Mouse (Mus musculus): ENCODE results near the gene Rps28. TPM values are rescaled to one million over a fixed set of nuclear protein-coding genes. Genes with fewer than 3 reads are reported as not detected.

Gene Rps28
- total RNA-seq, 2 experiments from 2014 or later = 702 to 791 TPM

DNA sequence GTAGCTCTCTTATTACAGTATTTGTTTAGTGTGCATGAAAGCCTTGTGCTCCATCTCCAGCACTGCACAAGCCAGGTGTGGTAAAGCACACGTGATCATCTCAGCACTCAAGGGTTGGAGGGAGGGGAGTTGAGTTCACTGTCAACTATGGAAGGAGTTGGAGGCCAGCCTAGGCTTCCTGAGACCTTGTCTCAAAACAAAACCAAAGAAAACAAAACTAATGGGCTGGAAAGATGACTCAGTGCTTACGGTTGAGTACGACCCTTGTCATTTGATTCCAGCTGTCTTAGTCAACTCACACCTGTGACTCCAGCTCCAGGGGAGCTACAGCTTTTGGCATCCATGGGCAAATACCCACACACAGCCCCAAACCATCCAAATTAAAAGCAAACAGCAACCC lies 11.9 kb downstream of the Rps28 start:
- peak in 1 of 2 experiments; percentile 77 for DNase-seq

GRCm38 (mm10) chr17:33811142-33811516 lies 13.2 kb downstream of the Rps28 start:
- DNase-seq = no peak

DNA sequence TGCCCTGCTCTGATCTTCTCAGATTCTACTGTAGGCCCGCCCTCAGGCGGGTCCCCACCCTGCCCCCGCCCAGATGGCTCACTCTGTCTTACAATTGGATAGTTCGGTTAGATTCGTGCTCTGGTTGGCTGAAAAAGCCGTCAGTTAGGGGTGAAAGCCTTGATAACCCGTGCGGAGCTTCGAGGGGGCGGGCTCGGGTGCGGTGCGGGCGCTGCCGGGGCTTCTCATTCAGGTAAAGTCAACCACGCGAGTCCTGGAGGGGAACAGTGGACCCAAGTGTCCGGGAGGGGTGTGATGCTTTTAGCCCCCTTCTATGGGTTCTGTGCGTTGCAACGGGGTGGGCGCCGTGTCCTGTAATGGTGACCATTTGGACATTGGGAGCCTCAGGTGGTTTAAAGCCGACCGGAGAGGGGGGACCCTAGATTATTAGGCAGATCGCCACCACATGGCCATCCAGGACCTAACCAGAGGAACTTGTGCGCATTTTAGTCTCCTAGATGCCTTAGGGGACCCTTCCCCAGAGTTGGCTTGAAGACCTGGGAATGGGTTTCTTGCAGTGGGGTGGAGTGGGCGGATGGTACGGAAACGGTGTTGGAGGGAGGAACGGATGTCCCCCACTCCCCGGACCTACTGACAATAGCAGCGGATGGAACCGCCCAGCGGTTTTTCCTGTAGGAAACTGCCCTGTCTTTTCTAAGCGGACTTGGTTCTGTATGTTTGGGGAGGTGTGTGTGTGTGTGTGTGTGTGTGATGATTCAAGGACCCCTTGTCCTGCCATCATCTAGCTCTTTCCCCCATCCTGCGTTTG lies 13.8 kb downstream of the Rps28 start, which contains the start of gene Kank3:
Gene Kank3 (plus strand): TSS at position 186 of the 808 bp plus-strand sequence.
- DNase-seq = peak; percentile 97 to 99

DNA sequence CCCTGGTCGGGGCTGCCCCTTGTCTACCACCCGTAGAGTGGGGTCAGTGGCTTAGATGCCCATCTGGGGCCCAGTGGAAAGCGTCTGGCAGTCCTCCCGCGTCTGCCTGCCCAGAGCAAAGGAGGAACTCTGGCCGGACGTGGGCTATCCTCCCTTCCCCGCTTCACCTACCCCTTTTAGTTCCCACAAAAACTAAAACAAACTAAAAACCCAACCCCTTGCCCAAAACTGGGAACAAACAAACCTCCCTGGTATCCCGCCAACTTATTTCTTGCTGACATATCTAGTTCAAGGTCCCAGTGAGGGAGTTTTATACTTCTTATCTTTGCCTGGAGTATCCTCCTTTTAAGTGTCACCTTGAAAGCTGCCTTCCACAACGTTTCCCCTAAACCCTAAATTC lies 16.2 kb downstream of the Rps28 start:
- DNase-seq = no peak

GRCm38 (mm10) chr17:33807181-33807888 lies 17.0 kb downstream of the Rps28 start:
- DNase-seq = no peak

GRCm38 (mm10) chr17:33804745-33805144 lies 19.6 kb downstream of the Rps28 start:
- DNase-seq = no peak

DNA sequence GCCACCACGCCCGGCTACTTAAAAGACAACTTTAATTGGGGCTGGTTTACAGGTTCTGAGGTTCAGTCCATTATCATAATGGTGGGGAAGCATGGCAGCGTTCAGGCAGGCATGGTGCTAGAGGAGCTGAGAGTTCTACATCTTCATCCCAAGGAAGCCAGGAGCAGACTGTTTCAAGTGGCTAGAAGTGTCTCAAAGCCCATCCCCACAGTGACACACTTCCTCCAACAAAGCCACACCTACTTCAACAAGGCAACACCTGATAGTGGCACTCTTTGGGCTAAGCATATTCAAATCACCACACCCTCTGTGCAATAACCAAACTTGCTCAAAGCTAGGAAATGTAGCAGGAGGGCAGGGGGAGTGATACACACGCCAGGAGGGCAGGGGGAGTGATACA lies 20.2 kb downstream of the Rps28 start:
- no peak for DNase-seq

DNA sequence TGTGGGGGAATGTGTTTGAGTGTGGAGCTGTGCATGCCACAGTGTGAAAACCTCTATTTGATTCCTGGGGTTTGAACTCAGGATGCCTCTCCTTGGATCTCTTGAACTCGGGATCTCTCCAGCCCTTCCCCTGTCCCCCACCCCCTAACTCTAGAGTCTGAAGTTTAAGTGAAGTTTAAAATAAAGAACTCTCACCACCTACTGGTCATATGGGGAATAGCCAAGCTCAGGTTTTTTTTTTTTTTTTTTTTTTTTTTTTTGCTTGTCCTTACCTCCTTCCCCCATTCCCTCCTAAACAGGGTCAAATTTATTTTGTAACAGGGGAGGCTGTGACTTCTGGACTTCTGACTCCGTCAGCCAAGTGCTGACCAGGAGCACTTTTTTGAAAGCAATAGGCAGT lies 22.1 kb downstream of the Rps28 start:
- no peak for DNase-seq

DNA sequence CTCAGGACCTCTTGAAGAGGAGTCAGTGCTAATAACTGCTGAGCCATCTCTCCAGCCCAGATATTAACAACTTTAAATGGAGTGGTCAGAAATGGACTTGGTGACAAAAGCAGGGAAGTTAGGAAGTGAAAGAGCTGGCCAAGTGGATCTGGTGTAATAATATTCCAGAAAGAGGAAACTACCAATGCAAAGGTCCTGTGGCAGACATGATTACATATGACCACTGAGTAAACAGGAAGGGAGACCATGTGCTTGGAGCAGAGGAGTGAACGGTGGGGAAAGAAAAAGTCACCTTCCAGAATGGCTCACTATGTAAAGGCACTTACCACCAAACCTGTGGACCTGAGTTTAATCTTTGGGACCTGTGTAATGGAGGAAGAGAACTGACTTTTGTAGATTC lies 25.1 kb downstream of the Rps28 start:
- no peak for DNase-seq

DNA sequence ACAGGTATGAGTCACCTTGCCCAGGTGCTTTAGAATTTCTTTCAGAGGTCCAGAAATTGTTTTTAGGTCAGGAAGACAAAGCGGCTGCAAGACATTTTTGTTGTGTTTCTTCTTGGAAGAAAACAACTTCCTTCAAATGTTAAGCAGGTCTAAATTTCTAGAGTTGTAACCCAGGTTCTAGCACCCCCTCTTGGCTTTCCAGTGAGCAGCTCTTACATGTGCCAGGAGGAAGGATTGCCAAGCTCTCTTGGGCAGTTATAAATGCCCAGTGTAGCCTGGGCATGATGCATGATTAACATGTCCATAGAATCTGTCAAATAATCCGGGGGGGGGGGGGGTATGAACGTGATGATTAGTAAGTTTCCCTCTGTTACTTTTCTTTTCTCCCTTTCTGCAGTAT lies 26.1 kb downstream of the Rps28 start:
- DNase-seq = peak; percentile 50 to 54

- DNase-seq = peak; percentile 23 to 55
Measured at GRCm38 (mm10) chr17:33788732-33789131, 35.6 kb downstream of the Rps28 start.

- DNase-seq = no peak
Measured at GRCm38 (mm10) chr17:33786375-33786774, 38.0 kb downstream of the Rps28 start.

DNA sequence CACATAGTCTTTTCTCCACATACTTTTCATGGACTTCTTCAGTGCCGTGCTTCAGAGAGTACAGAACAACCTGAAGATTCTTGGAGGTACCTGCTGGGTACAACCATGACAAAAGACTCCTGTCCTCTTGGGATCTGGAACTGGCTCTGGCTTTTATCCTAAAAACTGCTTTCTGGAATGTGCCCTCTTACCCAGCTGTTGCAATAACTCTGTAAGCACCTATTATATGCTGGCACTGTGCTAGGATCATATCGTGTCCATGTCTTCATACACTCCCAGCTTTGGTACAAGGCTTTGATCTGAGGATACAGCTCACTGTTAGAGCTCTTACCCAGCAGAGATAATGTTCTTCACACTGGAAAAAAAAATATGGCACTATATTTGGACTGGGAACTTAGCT lies 39.4 kb downstream of the Rps28 start:
- DNase-seq = no peak

GRCm38 (mm10) chr17:33783408-33783807 lies 41.0 kb downstream of the Rps28 start:
- peak; percentile 88 to 92 for DNase-seq

DNA sequence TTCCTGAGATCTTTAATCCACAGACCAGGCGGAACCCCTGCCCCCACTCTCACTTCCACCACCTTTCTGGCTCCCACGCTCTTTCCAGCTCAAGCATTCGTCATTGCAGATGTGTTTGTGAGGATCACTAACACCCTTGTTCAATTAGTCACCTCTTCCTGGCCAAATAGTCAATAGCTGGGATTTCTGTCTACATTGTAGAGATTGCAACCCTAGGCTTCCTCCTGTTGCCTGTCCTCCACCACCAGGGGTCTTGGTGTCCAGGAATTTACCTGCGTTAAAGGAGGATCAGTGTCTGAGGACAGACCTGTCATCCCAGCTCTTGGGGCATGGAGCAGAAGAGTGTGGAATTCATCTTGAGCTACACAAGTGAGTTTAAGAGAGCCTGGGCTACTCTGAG lies 42.3 kb downstream of the Rps28 start:
- DNase-seq = no peak

GRCm38 (mm10) chr17:33781124-33781977 lies 43.0 kb downstream of the Rps28 start, which contains the start of gene Angptl4:
Gene Angptl4, minus strand, starts transcription at chr17:33781830.
- peak; percentile 86 to 91 for DNase-seq

GRCm38 (mm10) chr17:33780431-33780830 lies 43.9 kb downstream of the Rps28 start:
- DNase-seq = peak in 1 of 2 experiments; percentile 71

DNA sequence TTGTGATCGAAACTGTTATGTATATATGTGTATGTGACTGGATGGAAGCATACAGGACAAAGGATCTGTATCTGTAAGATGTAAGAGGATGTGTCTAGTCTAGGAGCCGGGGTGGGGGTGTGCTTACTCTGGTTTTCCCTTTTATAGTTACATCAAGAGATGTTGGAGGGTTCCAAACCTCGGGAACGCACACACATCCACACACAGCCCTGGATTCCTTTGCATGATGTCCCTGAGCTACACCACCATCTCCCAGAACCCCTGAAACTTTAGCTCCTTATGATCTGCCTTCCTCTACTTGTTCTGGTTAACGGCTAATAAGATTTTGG lies 44.4 kb downstream of the Rps28 start:
- peak in 1 of 2 experiments; percentile 47 for DNase-seq

GRCm38 (mm10) chr17:33779271-33779966 lies 44.9 kb downstream of the Rps28 start:
- peak; percentile 99 for DNase-seq

- no peak for DNase-seq
Measured at GRCm38 (mm10) chr17:33775287-33775686, 49.1 kb downstream of the Rps28 start.

DNA sequence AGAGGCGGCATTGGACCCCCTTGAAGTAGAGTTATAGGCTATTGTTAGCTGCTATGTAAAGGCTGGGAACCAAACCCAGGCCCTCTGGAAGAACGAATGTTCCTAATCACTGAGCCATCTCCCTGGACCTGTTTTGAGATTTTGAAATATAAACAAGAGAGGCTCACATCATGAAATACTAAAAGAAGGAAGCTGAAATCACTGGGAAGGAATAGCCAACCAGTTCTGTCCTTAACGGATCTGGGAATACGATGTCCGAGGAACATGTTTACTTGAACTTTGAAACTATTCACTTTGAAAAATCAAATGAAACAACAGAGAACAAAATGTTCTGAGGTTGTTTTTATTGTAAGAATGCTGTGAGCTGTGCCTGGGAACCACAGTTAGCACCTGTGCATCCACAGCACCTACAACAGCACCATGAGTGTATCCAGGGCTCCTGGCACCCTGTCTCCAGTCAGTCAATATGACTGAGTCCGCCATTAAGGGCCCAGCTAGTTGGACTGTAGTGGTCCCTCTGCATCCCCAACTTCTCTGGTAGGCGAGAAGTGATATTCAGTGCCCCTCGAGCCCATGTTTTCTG lies 49.7 kb downstream of the Rps28 start:
- DNase-seq = no peak

Measured in heart, adult 18-20 months (tissue).